16 mouse cellular contexts compared by ENCODE assay signal in genomic region chr2:170308966-170309365, GRCm38 (mm10).
DNase-seq lines count a peak whose midpoint lies in the region; ATAC-seq and TF ChIP-seq lines count a peak whose summit lies in the region.
"Had no signal": no experiment of that assay in that cellular context is flagged by ENCODE, and none has a peak within 500 bp of the region (broad histone marks: within the 10 kb centered on the region; RNA-seq: fewer than 3 reads in every experiment).

No protein-coding gene starts in this region.

- H3K9ac ChIP-seq in intestine, embryonic 15.5 days: no peak overlapping the region
- H3K9ac ChIP-seq: hindbrain, embryonic 14.5 days had no signal

- TF ChIP-seq CTCF in lung, adult 2 months (IDR thresholded peaks at IDR 0.05; ENCODE audit: insufficient read depth, low read length): no peak
- no peak for TF ChIP-seq CTCF in small intestine, adult 2 months (IDR thresholded peaks at IDR 0.05; ENCODE audit: extremely low read depth, insufficient read length, insufficient replicate concordance, low read depth, low read length)

- H3K36me3 ChIP-seq in intestine, embryonic 15.5 days: no peaks in the 10 kb centered on the region
- H3K36me3 ChIP-seq in small intestine, adult 2 months (ENCODE audit: control insufficient read depth, insufficient read depth, low read length): no peaks in the 10 kb centered on the region
- H3K36me3 ChIP-seq: forebrain, embryonic 10.5 days had no signal

- H3K4me1 ChIP-seq in lung, adult 2 months (ENCODE audit: control insufficient read depth, insufficient read depth, low read length): peaks cover 7% of the 10 kb centered on the region; the same call in 1 of the 2 replicates
- H3K4me1 ChIP-seq in intestine, embryonic 15.5 days (replicated peaks): peaks cover 16% of the 10 kb centered on the region; the same call in 1 of the 2 replicates
- peaks cover 33% of the 10 kb centered on the region; the same call in 1 of the 2 replicates for H3K4me1 ChIP-seq in small intestine, adult 2 months (ENCODE audit: control insufficient read depth, insufficient read depth, insufficient read length, low read length)

- H3K4me3 ChIP-seq in lung, adult 2 months (replicated peaks; ENCODE audit: extremely low read depth, low read depth, low read length): no peak overlapping the region
- no peak overlapping the region for H3K4me3 ChIP-seq in intestine, embryonic 15.5 days (replicated peaks)
- H3K4me3 ChIP-seq in small intestine, adult 2 months (ENCODE audit: low read depth, low read length): no peak overlapping the region
- H3K4me3 ChIP-seq: forebrain, embryonic 10.5 days; layer of hippocampus, adult 2 months; myocyte had no signal

- peak; percentile 65 for ATAC-seq in intestine, embryonic 15.5 days

- H3K27me3 ChIP-seq in intestine, embryonic 15.5 days (replicated peaks): no peaks in the 10 kb centered on the region
- H3K27me3 ChIP-seq in small intestine, adult 2 months (ENCODE audit: control insufficient read depth, insufficient read depth, low read length): no peaks in the 10 kb centered on the region
- H3K27me3 ChIP-seq: CH12.LX had no signal

- no peak overlapping the region for H3K4me2 ChIP-seq in intestine, embryonic 15.5 days (replicated peaks)
- H3K4me2 ChIP-seq: hindbrain, embryonic 14.5 days; liver, embryonic 11.5 days had no signal

- peak; percentile 43 to 72 for DNase-seq in lung, adult 18-20 months
- no peak for DNase-seq in lung, adult 2 months
- peak; percentile 88 for DNase-seq in ZHBTc4 (ENCODE audit: low read depth, low spot score)
- DNase-seq in ovary, adult 18-20 months (ENCODE audit: low spot score): no peak
- no peak for DNase-seq in layer of hippocampus, postnatal 36 days
- DNase-seq: adrenal gland, postnatal 36 days; cerebellum, adult 11 months; spleen, adult 18-20 months had no signal

- TF ChIP-seq POLR2A in lung, adult 2 months (IDR thresholded peaks at IDR 0.05; ENCODE audit: borderline replicate concordance, extremely low read depth, low read depth, low read length): no peak
- TF ChIP-seq POLR2A in small intestine, adult 2 months (IDR thresholded peaks at IDR 0.05; ENCODE audit: low read depth, low read length): no peak

- no peak overlapping the region for H3K27ac ChIP-seq in intestine, embryonic 15.5 days
- peak overlapping the region; percentile 6; the same call in 1 of the 2 replicates for H3K27ac ChIP-seq in small intestine, adult 2 months (ENCODE audit: insufficient read depth, low read depth, low read length)
- H3K27ac ChIP-seq: forebrain, embryonic 10.5 days; layer of hippocampus, adult 2 months had no signal

- WGBS in lung, adult 2 months: 66% methylated on average over 9 of the region's 9 CpGs
- 39% methylated on average over 9 of the region's 9 CpGs for WGBS in intestine, embryonic 15.5 days
- 44% methylated on average over 9 of the region's 9 CpGs for WGBS in small intestine, adult 2 months

- H3K9me3 ChIP-seq in intestine, embryonic 15.5 days: no peaks in the 10 kb centered on the region
- H3K9me3 ChIP-seq: forebrain, embryonic 10.5 days had no signal

Comparison
In these comparisons a context has a peak if more than half of its experiments do, and no peak if none do; other contexts are left out.
1. DNase-seq: peak in lung, adult 18-20 months (2 of 2) and ZHBTc4 (single experiment); none in lung, adult 2 months (single experiment), ovary, adult 18-20 months (single experiment) and layer of hippocampus, postnatal 36 days (0 of 2).